Mouse (Mus musculus) liver, postnatal 0 days (tissue): ENCODE measurements at regions not wholly inside any gene's neighbourhood (a gene's known extent, or its start where the extent isn't known, plus 50 kb on each side); places are given as distances from the start of the nearest gene placed in this dataset.

Experiments used
- CTCF ChIP-seq: sonication (generic); IDR thresholded peaks from 2 replicates; pipeline ENCODE4 v1.5.1; 2016; ENCODE audit warnings: antibody characterized with exemption, low read depth
- EP300 ChIP-seq: IDR thresholded peaks from 2 replicates; pipeline ENCODE4 v1.6.1; 2016; ENCODE audit warnings: antibody characterized with exemption, low read depth, mild to moderate bottlenecking

DNA sequence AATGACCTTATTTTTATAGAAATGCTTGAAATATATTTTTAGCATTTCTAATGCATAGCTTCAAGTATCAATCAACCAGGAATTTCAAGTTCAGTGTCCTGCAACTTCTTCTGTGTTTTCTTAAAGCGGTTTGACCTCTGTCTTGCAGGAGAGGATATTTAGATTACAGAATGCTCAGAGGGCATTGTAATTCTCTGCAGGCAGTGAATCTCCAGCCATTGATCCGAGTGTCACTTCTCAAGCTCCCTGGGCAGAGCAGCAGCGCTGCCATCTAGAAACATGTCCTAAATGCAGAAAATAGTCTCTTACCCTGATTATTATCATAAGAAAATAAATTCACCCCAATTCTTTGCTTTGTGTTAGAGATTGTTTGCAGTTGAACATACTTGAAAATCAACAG is 687.7 kb upstream of the Gje1 start:
- TF ChIP-seq CTCF (no peak), EP300 (no peak)
